Mouse (Mus musculus) CD4-positive, CD25-positive, alpha-beta regulatory T cell, adult 2 months (primary cell): ENCODE data around the gene Piezo1.
"Not testable (repeated sequence)": the region's sequence is repeated elsewhere in the genome, so short reads cannot be mapped to it uniquely, and the experiment has no call there.

ENCODE experiments used
- DNase-seq: peaks from one replicate; pipeline ENCODE4 v3.0.0-alpha.2; 2012; ENCODE audit warnings: low read depth, low spot score

The Piezo1 gene

DNA sequence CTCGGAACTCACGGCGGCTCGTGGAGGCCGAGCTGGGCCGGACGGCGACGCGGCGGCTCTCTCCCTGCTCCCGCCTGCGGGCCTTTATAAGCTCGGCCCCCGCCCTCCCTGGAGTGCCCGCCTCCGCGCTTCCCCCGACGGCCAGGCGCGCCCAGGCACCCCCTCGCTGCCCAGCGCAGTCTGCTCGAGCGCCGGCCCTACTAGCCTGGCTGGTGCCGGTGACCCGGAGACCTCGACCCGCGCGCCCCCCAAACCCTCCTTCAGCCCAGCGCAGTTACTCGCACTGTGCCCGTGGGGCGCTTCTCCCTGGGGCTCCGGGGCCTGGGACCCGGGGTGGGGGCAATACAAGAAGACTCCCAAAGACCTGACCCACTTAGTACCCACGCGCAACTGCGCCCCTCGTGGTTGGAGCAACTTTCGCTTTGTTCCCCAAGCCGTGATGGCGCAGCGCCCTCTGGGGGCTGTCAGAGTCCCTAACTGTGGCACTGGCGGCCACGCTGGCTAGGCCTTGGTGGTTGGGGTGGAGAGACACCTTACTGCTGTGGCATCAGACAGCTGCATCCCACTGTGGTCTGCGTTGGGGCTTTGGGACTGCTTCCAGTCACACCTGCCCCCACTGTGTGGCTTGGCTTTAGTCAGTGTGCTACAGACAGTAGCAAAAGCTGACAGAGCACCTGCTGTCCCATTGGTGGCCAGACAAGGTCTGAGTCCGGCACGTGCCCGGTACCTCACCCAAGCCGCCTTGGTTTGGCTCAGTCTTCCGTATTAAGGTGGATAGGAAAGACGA, at the start of gene Piezo1:
Gene Piezo1 (minus strand): TSS at position 65 of the 787 bp plus-strand sequence.
- peak; percentile 97 for DNase-seq

DNA sequence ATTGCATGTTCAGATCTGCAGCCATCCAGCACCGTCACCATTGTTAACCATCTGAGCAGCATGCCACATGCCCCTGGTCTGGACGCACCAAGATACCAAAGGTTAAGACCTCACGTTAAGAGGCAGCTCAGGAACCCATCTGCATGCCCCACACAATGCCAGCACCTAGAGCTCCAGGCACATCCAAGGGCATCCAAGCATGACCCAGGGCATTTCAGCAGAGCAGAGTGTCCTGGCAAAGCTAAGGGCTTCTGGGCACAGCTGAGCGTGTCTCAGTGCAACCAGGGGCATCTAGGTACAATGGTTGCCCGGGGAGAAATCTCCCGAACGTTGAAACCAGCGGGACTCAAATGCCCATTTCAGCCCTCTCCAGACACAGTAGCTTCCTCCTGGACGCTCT, 49.5 kb upstream of the Piezo1 start:
- no peak for DNase-seq

DNA sequence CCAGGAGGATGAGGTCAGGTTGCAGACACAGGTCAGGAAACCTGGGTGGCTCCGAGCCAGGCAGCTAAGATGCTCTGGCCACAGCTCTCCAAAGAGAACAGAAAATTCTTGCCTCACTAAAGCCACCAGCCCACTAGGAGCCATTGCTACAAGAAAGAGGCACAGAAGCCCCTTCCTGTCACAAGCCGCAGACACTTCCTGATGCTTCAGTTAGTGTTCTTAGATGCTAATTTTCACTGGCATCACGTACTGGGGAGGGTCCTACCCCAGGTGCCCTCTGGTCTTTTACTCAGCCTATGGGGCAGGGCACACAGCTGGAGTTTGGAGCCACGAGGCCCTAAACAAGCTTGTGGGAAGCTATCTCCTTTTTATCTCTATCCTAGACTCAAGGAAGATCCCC, 44.9 kb upstream of the Piezo1 start:
- DNase-seq: no peak

GRCm38 (mm10) chr8:122593783-122594507, 42.8 kb upstream of the Piezo1 start:
- no peak for DNase-seq

DNA sequence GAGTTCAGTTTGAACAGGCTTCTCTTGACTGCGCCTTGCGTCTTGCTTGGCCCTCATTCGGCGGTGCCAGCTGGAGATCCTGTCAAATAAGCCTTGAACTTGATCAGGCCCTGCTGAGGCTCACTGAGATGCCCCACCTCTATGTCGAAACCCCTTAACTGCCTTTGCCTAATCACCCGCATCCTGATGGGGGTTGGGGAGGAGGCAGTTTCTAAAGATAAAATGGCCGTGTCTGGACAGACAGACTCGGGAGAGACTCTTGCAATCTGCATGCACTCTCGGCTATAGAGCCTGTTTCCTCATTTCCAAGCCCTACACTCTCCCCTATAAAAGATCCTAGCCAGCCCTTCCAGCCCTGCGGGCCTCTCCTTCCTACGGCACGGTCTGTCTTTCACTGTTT, 42.1 kb upstream of the Piezo1 start:
- no peak for DNase-seq

- no peak for DNase-seq
These were observed 35.6 kb upstream of the Piezo1 start for GRCm38 (mm10) chr8:122586749-122587148.

DNA sequence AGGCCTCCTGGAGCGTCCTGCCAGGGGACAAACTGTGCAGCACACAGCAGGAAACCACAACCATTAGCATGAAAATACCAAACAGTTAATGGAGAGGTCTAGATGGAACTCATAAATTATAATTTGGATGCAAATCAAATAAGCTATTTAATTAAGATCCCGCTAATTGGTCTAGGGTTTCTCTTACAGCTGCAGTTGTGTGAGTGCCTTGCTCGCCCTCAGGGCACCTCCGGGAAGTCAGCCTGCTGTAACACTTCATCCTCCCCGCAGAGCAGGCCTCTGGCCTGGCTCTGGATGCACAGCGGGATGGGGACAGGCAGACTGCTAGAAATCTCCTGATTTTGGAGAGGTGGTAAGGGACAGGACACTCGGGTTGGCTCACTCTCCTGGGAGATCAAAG, 35.0 kb upstream of the Piezo1 start:
- DNase-seq: no peak

- DNase-seq: no peak
These were observed 34.3 kb upstream of the Piezo1 start for GRCm38 (mm10) chr8:122585411-122585891.

DNA sequence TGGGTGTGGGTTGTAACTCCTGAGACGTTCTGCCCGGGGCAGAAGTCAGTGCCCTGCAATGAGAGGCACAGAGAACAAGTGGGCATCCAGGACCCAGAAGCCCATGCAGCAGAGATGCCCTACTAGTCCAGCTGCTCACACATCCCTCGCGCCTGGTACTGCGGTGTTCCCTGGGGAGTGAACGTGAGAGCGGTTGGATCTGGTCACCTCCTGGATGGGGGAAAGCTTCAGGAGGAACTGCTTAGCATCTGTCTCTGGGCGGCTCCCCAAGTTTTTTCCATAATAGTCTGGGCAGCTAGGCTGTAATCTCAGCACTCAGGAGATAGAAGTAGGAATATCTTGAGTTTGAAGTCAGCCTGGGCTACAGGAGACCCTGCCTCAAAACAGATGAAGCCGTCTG, 33.9 kb upstream of the Piezo1 start:
- no peak for DNase-seq

DNA sequence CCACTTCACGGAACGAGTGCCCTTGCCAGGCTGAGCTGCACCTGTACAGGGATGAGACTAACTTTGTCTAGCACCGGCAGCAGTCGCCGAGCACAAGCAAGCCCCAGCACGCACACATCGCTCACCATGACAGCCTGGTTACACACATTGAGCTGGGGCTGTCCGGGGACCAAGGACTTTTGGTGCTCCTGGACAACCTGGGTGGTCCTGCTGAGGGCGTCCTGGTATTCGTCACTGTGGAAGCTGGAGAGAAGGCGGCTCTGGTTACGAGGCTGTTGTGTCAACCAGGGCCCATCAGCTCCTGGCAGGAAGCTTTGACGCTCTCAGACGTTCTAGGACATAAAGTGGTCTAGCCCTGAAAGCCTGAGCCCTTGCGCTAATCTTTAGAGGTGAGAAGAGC, 29.8 kb upstream of the Piezo1 start:
- no peak for DNase-seq

DNA sequence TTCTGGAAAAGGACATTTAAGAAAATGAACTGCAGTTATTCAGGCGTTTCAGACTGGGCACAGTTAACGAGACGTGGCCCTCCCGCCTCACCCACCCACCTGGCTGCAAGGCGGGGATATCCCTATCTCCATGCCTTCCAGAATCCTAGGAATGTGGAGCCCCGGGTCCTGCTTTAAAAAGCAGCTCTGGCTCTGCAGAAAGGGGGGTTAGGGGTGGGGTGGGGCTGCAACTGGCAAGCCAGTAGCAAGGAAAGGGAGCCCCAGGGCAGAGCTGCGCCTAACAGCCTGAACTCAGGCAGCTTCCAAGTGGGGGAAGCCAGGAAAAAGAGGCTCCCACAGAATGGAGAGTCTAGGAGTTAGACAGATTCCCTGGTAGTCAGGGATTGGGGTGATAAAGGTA, 28.1 kb upstream of the Piezo1 start:
- no peak for DNase-seq

GRCm38 (mm10) chr8:122577116-122577515, 26.0 kb upstream of the Piezo1 start:
- no peak for DNase-seq

DNA sequence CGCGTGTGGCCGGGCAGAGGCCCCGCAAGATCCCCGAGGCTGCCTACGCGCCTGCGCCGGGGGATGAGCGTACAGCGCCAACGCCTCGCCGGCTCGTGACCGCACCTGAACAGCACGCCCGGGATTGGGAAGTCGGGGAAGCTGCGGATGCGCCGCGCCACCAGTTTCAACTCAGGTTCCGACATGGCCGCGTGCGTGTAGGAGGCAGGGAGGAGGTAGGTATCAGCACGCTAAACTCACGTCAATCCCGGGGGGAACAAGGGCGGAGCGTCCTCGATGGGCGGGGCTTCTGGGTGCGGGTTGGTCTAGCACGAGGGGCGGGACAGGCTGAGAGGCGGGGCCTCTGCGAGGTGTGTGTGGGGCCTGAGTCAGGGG, 25.5 kb upstream of the Piezo1 start, which contains the start of gene Aprt:
Gene Aprt (minus strand): TSS at position 262 of the 375 bp plus-strand sequence.
- peak; percentile 97 for DNase-seq

DNA sequence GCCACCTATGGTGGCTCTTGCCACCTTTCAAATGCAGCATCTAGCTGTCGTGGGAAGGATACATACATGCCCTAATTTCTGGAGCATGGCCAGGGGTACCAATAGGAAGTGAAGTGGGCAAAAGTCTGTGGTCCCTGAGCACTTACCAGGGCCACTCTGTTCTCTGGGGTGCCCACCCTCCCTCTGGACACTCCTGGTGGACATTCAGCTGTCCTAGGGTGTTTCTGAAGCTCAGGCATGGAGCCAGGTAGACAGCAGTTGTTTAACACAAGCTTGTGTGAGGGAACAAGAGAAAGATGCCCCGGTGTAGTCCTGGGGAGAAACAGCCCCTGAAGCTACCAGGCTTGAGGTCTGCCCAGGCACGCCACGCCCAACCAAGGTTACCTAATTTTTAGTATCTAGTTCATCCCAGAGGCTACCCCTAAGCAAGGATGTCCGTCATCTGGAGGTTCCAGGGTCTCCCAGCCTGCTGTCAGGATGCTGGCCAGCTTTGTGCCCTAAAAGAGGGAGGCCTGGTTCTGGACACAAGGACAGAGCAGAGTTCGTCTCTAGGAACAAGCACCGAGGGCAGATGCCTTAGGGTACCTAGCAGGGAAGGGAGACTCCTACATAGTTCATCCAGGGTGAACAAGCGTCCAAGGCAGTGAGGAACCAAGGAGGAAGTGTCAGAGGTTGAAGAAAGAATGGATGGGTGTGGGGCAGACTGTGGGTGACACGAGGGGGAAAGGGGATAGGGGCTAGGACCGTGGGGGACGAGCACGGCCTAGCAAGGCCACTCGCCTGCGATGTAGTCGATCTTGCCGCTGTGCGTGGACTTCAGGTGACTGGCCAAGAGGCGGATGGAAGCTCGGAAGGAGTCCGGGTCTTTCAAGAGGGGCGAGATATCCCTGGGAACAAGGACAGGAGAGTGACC, 24.9 kb upstream of the Piezo1 start:
- no peak for DNase-seq

GRCm38 (mm10) chr8:122575286-122575685, 24.2 kb upstream of the Piezo1 start:
- DNase-seq: no peak

GRCm38 (mm10) chr8:122574667-122575251, 23.6 kb upstream of the Piezo1 start:
- no peak for DNase-seq

- no peak for DNase-seq
These were observed 23.1 kb upstream of the Piezo1 start for GRCm38 (mm10) chr8:122574264-122574663.

DNA sequence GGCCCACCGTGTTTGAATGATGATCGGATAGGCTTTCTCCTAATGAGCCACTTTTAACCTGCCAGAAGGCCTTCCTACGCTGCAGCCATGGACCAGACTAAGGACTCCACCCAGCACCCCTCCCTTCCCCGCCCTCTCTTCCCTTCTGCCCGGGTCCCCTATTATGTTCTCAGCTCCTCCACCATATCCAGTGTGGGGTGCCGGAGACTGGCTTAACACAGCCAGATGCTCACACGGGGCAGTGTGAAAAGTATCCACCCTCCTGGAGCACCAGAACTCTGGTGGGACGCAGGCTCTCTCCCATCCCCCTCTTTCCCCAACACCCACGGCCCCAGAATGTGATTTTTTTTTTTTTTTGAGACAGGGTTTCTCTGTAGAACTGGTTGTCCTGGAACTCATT, 22.4 kb upstream of the Piezo1 start:
- no peak for DNase-seq

DNA sequence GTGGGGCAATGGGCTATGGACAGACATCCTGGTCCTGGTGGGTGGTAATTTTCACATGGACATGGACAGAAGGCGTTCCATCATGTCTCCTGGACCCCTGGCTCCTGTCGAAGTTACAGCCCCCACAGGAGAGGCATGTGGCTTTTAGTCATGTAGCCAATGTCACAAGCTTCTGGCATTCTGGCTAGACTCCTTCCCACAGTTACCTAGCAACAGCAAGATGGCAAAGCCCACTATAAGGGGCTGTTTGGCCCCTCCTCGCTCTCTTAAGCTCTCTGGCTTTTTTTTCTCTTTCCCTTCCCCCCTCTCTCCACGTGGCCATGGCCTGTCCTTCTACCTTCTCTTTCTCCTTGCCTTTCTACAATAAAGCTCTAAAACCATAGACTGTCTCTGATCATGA, 22.0 kb upstream of the Piezo1 start:
- not testable (repeated sequence) for DNase-seq

DNA sequence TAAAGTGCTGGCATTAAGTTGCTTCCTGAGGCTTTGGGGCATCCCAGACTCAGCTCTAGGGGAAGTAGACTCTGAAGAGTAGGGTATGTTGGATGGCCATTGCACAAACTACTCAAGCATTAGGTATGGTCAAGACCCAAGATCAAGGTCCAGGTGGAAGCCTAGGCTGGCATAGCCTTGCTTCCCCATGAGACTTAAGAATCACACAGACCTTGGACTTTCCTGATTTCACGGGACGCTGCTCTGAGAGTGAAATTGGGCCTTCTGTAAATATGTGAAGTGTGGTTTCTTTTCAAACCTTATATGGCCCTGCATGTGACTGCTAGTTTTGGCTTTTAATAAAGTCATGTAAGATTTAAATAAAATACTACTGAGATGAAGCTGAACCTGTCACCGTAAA, 21.6 kb upstream of the Piezo1 start:
- no peak for DNase-seq

DNA sequence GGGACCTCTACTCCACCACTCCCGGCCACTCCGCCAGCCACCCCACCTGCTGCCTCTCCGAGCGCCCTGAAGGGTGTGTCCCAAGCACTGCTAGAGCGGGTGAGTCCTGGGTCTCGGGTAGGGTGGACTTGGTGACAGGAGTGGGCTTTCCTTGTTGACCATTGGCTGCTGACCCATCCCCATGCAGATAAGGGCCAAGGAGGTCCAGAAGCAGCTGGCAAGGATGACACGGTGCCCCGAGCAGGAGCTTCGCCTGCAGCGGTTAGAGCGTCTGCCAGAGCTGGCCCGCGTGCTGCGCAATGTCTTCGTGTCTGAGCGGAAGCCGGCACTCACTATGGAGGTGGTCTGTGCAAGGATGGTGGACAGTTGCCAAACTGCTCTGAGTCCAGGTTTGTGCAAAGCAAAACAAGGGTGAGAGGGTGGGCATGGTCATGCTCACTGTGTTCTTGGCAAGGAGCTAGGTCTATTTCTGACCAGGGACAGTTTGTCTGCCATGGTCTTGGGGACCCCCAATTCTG, 20.7 kb upstream of the Piezo1 start:
- DNase-seq: no peak
